Mouse (Mus musculus) megakaryocyte progenitor cell, adult 5-6 weeks (primary cell): ENCODE results near the gene Bcat1. TPM values are rescaled to one million over a fixed set of nuclear protein-coding genes. Genes with fewer than 3 reads are reported as not detected.

Experiments used
- ATAC-seq: replicated peaks from 2 replicates; pipeline ENCODE4 v1.8.0; 2016; ENCODE audit warnings: mild to moderate bottlenecking, moderate TSS enrichment, inconsistent platforms; ENCODE audit not compliant: poor library complexity
- total RNA-seq, 2 experiments: library from RNA; stranded (forward) in 1 of 2; stranded (reverse) in 1 of 2; fragments of 157-497, 149-512 nt in 1 of 2; fragments of 200-1000 nt in 1 of 2; gene quantifications; 2 replicates each; pipeline versions ENCODE4 v1.2.3 to v1.2.4; 2015 to 2017

Bcat1 gene
- total RNA-seq, 2 experiments from 2014 or later: 0.27 to 1.5 TPM

DNA sequence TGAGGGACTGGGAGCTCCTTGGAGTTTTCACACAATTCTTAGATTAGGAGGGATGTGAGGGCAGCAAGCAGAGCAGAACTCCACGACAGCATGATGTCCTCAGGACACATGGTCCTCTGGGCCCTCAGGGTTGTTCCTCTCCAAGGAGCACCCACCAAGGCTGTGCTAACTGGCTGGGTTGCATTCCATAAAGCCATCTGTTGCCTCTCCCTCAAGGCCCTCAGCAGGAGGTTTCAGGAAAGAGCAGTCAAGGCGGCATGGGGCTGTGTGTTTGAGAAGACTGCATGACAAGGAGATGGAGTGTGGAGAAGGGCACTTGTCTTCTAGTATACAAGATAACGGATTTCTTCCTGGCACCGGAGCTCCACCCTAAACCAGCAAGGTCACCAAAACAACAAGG lies 13.2 kb downstream of the Bcat1 start:
- no peak for ATAC-seq

DNA sequence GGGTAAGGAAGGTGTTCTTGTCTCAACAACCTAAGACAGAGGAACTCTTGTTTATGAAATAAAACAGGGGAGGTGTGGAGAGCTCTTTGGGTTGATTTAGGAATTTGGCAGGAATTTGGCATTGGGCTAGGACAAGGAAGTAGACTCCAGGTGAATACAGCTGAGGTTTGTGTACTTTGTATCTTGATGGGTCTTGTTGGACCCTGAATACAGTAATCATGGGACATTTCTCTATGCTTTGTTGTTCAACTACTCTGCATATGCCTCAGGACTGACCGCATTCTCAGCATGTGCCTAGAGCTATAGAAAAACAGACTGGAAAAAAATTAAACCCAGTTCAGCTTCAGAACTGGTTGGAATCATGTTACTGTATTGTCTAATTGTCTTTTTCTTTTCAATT lies 14.6 kb downstream of the Bcat1 start:
- ATAC-seq: no peak

- ATAC-seq: no peak
These were observed 19.9 kb downstream of the Bcat1 start for GRCm38 (mm10) chr6:145056102-145056501.

DNA sequence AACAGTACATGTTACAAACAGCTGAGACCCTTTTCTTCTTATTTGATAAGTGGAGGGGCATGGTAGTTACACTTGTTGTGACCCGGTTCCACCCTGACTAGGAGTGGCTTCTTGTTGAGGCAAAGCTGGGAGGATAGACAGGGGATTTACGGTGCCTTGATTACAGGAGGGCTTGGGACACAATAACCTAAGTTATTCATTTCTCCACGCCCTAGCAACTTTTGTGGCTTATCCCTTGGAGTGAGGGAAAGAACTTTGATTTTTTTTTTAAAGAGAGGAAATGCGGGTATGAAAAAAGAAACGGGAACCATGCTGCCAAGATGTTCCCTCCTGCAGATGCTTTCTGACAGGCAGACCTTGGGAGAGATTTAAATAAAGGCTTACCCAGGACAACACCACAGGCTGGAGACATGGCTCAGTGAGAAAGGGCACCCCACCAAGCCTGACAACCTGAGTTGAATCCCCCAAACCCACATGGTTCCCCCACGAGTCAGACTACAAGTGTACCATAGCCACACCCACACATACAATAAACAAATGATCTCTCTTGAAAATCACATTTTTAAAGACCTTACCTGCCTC lies 20.6 kb downstream of the Bcat1 start:
- ATAC-seq: no peak

DNA sequence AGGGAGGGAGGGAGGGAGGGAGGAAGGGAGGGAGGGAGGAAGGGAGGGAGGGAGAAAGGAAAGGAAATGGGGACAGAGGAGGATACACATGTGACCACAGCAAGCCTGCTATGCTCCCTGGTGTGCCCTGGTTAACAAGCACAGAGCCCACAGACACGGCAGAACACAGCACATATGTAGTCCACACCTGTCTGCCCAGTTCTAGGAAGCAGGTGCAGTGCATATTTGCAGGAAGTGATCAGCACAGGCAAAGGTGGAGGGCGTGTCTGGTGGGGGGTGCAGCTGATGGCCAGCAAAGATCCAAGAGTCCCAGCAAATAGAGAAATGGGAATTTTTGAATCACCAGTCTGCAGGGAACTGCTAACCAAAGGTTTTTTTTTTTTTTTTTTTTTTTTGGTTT lies 23.3 kb downstream of the Bcat1 start:
- ATAC-seq: no peak

DNA sequence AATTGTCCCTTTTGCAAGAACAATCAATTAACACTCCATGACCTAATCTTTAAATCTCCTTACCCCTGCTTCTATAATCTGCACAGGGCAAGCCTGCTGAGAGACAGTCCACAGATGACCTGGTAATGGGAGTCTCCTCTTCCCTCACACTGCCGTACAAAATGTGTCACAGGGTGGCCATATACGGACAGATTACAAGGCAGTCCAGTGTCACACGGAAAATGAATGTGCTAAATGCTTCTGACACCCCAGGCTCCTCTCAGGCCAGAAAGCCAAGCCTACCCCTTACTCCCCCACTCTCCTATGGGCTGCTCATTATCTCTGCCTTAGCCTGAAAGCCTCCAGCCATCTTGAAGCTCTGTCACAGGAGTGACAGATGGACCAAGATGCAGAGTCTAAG lies 25.1 kb downstream of the Bcat1 start:
- ATAC-seq: no peak

- ATAC-seq: no peak
These were observed 27.6 kb downstream of the Bcat1 start for GRCm38 (mm10) chr6:145048131-145048997.

DNA sequence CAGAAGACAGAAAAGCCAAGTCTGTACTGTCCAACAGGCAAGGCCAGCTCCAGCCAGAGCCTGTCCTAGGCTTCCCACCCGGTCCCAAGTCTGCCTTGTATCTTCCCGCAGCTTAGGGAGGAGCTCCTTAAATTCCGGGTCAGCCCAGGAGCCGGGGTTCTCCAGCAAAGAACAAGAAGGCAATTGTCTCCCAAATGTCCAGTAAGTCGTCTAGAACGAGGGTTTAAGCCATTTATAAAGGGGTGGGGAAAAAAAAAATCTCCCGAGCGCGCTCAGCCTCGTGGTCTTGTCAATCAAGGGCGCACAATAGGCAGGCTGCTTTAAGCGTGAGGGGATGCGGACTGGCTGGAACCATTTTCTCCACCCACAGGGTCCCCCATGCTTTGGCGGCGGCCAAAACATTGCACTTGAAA lies 28.5 kb downstream of the Bcat1 start:
- ATAC-seq: no peak

GRCm38 (mm10) chr6:145046266-145046890 lies 29.6 kb downstream of the Bcat1 start:
- no peak for ATAC-seq

DNA sequence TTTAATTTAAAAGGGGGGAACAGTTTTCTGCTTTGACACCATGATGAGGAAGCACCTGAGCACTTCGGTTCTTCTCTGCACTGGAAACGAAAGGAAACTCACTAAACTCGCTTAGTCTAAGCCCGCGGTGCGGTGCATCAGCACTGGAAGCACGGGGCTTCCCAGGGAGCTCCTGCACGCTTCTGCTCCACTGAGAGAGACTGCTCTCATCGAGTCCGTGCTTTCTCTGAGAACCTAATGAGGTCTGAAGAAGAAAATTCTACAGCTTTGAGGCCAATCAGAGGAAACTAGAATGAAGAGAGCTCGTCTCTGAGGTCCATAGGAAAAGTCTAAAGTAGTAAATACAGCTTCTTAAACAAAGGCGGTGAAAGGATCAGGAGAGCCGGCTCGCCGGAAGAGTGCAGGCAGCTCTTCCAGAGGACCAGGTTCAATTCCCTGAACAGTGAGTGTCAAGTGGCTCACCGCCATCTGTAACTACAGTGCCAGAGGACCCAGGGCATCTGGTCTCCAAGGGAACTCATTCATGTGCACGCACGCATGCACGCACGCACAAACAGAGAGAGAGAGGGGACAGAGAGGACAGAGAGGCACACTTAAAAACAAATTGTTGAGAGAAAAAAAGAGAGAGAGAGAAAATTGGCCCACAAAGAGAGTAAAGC lies 30.9 kb downstream of the Bcat1 start:
- no peak for ATAC-seq

GRCm38 (mm10) chr6:145040732-145041131 lies 35.3 kb downstream of the Bcat1 start:
- no peak for ATAC-seq

GRCm38 (mm10) chr6:145037626-145038025 lies 38.4 kb downstream of the Bcat1 start:
- no peak for ATAC-seq

DNA sequence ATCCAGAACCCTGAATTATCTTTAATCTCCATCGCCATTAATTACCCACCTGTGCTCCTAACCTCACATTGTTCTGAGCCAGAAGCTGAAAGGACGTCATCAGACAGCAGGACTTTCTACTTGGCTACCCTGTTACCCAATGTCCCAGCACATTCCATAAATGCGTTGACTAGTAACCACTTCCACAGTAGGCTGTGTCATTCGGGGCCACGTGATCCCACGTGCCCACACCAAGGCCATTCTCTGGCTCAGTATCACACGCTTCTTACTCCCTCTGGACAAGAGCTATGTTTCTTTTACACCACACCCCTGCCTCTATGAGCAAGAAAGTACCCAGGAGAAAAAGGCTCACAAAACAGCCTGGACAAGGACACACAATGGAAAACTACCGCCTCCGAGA lies 40.6 kb downstream of the Bcat1 start:
- no peak for ATAC-seq

DNA sequence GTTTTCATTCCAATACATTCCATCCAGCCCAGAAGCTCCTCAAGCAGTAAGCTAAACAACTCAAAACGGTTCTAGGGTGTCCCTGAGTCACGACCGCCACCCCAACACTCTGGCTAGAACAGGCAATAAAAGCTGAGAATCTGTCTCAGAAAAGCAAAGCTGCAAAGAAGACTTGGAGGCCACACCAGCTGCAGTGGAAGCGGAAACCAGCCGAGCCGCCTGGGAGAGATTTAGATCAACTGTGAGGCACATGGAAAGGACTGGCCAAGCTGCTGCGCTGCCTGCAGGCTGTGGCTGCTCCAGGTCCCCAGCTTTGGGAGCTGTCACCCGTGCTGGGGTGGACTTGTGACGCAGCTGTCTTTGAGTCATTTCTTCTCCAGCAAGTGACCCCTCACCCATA lies 45.4 kb downstream of the Bcat1 start:
- peak; percentile 26; the same call in 1 of the 2 replicates for ATAC-seq

DNA sequence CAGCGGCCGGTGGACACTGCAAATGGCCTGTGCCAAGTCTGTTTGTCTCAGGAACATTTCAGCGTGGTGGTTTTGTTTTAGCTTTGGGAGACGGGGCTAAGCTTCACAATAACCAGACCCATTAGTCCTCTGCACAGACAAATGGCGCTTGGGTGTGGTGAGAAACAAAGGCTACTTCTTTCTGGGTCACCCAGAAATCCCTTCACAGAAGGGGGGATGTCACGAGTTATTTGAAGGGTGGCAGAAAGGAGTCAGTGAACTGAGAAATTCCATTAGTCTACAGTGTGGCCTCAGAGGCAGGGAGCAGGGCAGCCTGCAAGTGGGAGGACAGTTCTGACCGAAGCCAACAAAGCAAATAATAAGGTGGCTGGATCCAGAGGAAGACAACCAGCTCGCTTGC lies 52.0 kb downstream of the Bcat1 start:
- no peak for ATAC-seq

- ATAC-seq: peak; percentile 86
These were observed 52.8 kb downstream of the Bcat1 start for GRCm38 (mm10) chr6:145022966-145023725.

GRCm38 (mm10) chr6:145022349-145022748 lies 53.6 kb downstream of the Bcat1 start:
- ATAC-seq: no peak

DNA sequence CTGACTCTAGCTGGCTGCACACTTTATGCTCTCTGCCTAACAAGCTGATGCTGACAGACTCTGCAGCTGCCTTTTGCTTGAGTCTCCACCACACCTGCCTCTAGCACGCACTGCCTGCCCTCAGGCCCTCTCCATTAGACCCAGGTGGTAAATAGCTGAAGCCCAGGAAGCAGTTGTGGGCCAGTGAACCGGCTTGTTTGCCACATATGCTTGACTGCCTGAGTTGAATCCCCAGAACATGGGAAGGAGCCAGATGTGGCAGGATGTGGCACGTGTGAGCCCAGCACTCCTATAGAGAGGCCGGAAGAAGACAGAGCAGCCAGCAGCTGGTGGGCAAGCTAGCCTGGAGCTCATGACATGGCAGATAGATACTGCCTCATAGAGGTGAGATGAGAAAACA lies 55.4 kb downstream of the Bcat1 start:
- no peak for ATAC-seq

GRCm38 (mm10) chr6:145018295-145018694 lies 57.7 kb downstream of the Bcat1 start:
- no peak for ATAC-seq

- ATAC-seq: peak; percentile 92
These were observed 58.5 kb downstream of the Bcat1 start for GRCm38 (mm10) chr6:145017508-145017907.

DNA sequence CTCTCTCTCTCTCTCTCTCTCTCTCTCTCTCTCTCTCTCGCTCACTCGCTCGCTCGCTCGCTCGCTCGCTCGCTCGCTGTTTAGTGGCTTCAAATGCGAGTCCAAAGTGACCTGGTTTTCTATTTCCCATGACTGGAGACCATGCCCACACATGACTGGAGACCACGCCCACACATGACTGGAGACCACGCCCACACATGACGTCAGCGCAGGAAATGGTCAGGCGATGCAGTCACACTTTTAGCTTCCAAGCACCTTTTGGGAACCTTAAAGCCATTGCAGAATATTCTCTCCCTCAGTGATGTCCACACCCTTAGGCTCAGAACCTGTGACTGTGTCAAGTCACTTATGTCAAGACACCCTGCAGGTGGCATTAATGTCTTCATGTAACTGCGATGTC lies 59.3 kb downstream of the Bcat1 start:
- ATAC-seq: 0 out of 2 replicates have a peak, but pooled peaks have one; percentile 10
